Mouse (Mus musculus): ENCODE data around the gene Zbtb32.

The Zbtb32 gene

DNA sequence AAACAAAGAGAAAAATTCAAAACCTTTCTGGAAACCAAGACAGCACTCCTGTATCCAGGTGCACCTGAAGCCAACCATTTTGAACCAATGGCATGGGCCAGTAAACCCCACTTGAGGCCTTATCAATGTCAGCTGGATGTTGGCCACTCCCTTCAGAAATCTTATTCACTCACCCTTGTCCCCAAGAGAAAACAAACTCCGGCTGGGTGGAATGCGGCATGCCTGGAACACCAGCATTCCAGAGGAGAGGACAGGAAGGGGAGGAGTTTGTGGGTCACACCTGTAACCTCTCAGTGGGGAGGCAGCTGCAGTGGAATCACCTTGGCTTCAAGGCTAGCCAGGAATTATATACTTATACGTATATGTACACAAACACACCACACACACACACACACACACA, 3.9 kb upstream of the Zbtb32 start:
- DNase-seq (ENCODE audit: low spot score in 2 of 2), result peak in 1 of 2 experiments; percentile 78

DNA sequence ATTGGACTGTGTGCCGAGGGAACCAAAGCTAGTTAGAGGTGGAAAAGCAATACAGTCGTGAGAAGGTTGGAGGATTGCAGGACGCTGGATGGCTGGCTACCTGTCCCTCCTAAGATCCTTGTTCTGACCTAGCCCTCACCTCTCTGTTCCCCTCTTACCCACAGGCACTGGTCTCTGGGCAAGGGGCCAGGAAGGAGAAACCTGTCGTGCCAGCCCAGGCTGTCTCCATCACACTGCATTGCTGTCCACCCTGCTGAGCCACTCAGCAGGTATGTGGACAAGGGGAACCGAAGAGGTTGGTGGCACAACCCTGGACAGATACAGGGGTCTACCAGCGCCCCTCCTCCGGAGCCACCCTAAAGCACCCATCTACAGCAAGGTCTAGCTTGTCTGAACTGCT, 1.9 kb upstream of the Zbtb32 start:
- peak; percentile 61 to 86 for DNase-seq (ENCODE audit: low spot score in 2 of 2)

DNA sequence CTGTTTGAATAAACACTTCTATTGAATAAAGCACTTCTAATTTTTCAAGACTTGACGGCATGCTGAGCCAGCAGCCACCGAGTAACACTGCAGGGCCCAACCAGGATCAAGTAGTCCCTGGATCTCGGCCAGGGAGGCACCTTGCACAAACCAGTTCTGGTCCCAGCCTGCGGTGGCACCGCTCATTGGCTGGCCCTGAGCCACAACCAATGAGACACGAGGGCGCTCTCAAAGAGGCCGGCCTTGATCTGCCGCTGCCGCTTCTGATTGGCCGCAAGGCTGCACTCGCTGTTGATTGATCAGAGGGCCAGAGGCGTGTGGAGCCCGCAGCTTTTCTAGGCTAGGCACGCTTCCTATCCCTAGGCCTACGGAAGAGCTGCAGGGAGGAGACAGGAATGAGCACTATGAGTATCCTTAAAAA, 1.2 kb upstream of the Zbtb32 start:
- DNase-seq (ENCODE audit: low spot score in 2 of 2), result peak; percentile 75 to 85

DNA sequence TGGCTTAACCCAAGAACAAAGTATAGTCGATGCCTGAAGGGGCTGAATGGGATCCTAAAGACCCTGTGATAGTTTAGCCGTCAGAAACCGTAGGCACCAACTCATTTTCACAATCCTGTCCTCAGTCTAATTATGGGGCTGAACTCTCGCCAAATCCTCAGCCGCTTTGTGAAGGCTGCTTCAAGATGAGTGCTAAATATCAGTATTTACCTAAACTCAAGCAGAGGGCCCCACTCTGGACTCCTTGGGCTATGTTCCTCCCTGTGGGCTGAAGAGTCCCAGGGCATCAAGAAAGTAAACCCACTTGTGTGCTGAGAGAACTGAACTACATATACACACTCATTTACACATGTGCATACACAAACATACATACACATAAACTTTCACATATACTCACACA, 1.9 kb downstream of the Zbtb32 start:
- no peak for DNase-seq (ENCODE audit: low spot score in 2 of 2)

DNA sequence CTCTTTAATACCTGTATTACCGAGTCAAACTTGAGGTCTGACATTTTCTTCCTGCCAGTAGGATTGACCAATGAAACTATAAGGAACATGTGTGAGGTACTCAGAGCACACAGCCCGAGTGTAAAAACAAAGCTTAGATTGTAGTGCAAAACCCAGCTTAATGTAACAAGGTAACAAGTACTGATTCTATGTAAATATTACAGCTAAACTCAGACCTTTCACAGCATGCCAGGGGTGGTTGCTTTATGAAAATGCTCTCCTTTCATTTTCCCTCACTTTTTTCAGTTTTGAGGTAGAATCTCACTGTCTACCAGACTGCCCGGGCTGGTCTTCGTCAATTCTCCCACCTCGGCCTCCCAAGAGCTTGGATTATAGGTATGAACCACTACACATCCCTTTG, 2.6 kb downstream of the Zbtb32 start:
- DNase-seq (ENCODE audit: low spot score in 2 of 2), result no peak

DNA sequence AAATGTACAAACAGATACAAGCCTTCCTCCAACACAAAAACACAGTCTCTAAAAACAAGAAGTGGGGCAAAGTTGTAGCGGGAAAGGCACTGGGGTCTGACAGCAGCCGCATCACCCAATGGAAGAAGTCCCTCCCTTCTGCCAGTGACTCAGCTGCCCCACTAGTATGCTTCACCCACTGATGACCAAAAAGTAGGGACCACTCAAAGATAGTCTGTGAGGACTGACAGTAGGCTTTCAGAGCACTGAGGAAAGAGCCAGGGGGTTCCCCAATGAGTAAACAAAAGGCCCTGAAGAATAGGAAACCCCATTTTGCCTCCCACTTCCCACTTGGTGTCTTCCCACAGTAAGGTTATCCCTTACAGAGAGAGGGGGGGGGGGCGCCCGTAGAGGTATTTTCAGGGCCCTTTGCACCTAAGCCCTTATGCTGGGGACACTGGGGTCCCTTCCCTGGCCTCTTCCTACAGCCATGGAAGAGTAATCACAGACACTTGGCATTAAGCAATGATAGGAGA, 4.1 kb downstream of the Zbtb32 start:
- DNase-seq (ENCODE audit: low spot score in 2 of 2), result no peak

DNA sequence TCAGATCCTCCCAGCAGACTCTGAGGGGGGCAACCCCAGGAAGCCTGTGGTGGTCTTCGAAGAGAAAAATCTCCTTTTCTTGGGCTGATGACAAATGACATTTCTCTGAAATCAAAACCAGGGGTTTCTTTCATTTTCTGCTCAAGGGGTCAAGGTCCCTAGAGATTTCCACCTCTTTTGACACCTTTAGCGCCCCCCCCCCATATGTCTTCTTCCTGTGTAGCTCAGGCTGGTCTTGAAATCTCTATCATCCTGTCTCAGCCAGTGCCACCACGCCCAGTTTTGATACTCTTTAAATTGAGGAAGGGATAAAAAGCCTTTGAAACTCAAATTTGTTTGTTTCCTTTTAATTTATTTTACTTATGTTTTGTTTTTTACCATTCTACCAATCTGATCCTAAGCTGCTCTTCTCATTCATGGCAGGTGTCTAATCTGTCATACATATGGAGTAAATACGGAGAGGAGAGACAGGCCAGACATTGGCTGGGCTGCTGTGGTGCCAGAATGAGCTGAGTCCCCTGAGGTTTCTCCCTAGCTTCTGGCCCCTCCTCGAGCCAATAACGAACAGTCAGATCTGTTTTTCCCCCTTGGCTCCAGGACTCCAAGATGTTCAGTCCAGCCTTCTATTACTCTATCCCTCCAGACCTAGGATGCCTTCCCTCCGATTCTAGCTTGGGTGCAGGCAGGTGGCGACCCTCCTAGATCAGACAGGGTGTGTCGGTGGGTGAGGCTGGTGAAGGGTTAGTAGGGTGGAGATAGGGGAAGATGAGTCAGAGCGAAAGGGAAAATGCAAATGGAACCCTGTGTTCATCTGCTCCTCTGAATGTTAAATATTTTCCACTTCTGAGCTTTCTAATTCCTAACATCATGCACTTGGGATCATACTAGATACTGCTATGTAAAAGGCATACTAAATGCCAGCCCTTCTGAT, 4.9 kb downstream of the Zbtb32 start:
- no peak for DNase-seq (ENCODE audit: low spot score in 2 of 2)

DNA sequence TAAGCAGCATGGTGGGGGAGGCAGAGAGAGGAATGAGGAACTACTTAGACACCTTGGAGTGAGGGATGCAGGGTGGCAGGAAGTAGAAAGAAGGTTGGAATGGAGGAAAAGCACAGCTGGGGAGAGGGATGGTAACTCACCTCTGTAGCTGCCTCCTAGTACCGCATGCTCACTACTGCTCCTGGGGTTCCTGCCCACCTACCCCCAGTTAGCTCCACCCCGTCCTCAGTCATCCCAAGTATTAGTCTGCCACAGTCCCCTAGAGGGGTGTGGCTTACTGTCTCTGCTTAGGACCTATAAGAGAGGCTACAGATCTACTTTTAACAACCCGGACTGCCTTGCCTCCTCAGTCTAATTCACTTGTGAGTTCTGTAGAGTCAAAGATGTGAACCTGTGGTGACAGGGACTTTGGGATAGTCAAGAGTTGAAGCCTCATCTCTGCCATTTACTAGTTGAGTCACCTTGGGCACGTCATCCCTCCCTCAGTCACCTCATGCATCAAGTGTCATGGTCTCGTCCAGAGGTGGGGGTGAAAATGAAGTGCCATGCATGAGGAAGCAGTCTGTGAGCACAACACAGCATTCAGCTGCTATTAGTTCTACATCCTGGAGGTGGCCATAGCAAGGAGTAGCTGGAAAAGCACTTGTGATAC, 5.8 kb downstream of the Zbtb32 start:
- no peak for DNase-seq (ENCODE audit: low spot score in 2 of 2)

DNA sequence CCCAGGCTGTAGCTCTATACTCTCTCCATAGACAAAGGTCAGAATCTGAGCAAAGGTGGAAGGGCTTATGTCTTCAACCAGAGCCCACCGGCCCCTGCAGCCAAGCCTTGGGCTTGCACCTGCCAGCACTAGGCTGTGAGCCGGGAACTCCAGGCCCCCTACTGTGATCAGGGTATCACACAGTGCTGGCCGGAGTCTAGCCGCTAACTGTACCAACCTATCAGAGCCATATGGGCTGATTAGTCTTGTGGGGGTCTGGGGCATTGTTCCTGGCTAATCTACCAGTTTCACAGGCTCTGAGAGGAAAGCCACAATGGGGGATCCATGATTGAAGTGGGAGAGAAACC, 7.1 kb downstream of the Zbtb32 start:
- DNase-seq (ENCODE audit: low spot score in 2 of 2), result no peak

DNA sequence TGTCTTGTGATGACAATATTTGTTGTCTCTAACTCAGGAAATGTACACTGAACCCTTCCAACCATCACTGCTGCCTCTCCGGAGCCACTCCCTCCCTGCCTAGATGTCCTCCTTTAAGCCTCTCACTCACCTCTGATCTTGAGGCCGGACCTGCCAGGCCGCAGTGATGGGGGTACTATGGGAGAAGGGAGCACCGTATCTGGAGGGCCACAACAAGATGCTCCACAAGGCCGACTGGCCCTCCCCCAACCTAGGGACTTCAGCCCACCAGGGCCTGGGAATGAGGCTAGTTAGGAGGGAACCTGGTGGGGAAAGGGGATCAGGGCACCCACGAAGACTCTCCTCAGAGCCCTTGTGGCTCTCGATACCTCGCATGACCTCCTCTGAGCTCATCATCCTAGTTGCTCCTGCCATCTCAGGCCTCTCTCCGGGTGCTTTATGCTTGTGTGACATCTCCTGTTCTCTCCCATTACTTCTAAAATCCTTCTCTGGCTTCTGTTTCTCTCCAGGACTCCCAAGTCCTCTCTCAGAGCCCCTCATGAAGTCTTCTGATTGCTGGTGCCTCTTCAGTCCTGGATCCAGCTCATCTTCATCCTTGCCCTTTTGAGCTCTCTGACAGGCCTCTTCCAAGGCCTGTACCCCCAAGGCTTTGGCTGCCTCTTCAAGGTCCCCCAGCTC, 7.6 kb downstream of the Zbtb32 start:
- no peak for DNase-seq (ENCODE audit: low spot score in 2 of 2)

DNA sequence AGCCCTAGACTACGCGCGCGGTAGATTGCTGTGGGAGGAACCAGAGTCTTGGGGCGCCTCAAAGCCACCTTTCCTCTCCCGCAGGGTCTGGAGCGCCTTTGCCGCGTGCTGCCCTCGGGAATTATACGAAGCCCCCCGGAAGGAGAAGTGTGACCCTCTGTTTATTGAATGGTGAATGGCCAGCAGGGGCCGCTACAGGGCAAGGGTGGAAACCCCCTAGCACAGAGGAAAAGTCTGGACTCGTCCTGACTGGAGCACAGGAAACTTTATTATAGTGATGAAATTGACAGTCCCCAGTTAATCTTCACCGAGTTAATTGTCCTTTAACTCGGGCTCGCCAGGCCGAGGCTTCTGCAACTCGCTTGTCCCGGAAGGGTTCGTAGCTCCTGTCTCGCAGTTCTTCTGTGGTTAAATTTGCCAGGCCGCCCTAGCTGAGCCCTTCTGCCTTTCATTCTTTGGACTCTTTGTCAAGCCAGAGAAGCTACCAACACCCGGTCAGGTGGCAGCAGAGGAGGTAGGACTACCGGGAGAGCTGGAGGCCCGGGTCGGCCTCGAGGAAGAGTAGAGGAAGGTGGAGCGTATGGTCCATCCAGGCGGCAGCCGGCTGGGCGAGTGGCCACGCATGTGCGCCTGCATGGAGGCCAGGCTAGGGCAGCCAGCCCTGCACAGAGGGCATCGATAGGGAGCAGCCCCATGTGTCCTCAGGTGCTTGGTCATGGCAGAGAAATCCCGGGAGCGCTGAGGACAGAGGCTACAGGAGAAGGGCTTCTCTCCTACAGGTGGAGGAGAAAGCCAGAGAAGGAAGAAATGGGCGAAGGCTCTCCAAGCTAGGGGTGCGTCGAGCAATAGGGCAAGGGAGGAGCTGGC, 9.0 kb downstream of the Zbtb32 start:
- DNase-seq (ENCODE audit: low spot score in 2 of 2), result peak; percentile 73 to 85

DNA sequence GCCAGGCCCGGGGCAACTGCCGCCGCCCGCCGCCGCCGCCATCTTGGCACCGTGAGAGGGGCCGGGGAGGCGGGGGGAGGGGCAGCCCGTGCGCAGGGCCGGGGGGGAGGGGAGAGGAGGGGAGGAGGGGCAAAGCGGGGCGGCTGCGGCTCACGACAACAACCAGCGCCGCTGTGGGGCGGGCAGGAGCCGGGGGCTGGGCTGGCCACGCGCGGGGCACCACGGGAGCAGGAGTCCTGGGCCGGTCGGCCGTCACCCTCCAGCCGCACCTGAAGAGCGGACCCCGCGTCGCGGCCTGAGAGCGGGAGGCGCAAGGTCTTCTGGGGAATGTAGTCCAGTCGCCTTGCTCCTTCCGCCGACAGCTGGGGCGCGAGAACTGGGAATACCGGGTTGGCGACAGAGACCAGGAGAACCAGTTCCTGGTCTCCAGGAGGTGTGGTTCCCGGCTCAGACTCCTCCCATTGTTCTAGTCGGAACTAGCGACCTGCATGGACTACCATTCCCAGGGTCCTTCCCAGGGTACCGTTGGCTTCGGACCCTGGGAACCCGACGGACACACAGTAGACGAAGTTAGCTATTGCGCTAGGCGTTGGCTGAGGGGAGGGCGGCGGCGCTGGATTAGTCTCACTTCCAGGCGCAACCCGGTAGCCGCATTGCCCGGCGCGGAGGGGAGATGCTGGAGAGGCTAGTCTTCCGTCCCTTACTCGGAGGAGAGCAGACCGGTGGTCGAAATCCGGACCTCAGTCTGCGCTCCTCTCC, 9.9 kb downstream of the Zbtb32 start, which contains the start of gene Kmt2b:
Gene Kmt2b, minus strand, starts transcription at position 51 of the 759 bp plus-strand sequence.
- peak; percentile 89 to 98 for DNase-seq (ENCODE audit: low spot score in 2 of 2)

DNA sequence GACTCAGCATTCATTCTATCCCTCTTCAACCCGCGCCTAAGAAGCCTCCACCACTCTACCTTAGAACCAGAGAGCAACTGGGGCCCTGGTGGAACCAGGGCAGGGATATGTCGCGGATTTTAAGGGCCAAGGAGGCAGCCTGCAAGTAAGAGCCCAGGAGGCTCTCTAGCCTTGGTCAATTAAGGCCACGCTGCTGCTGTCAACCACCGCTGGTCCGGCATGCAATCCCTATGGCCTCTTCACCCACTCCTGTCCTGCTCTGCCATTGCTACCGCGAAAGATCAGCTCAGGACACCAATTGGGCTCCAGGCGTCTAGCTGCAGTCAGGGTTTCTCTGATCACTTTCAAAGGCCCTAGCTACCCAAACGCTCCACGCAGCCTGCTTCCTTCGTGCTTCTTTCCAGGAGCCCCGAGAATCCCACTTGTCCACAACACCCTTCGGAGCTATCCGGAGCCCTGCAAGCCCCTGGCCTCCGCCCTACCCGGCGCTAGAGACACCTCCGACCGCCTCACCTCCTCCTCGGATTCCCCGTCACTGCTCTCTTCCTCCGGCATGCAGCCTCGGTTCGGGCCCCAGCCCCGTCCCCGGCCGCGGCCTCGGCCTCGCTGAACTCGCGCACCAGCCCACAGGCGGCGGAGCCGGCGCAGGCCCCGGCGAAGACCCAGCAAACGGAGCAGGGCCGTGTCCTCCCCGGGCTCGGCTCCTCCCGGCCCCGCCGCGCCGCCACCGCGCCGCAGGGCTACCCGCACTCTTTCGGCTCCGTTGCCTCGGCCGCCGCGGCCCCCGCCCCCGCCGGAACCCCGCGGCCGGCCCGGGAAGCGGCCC, 10.7 kb downstream of the Zbtb32 start:
- DNase-seq (ENCODE audit: low spot score in 2 of 2), result peak in 1 of 2 experiments; percentile 73

DNA sequence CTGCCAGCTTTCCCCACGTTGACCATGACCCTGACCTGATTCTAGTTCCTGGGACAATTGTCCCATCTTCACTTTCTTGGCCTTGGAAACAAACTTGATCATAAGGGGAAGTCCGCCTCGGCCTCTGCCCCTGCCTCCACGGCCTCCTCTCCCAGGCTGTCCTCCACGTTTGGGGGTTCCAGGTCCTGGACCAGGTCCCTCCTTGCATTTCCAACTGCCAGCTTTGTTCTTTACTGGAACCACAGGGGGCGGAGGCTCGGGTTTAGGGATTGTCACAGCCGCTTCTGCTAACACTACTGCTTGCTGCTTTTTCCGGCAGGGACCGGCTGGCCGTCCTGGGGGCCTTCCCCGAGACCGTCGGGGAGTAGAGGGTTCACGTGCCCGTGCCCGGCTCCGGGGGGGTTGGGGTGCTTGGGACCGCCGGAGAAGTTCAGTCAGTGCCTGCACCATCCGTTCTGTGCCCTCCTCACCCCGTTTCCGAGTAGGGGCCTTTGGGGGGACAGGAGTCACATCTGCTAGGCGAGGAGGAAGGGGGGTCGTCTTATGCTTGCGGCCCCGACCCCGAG, 12.2 kb downstream of the Zbtb32 start:
- DNase-seq (ENCODE audit: low spot score in 2 of 2), result no peak

DNA sequence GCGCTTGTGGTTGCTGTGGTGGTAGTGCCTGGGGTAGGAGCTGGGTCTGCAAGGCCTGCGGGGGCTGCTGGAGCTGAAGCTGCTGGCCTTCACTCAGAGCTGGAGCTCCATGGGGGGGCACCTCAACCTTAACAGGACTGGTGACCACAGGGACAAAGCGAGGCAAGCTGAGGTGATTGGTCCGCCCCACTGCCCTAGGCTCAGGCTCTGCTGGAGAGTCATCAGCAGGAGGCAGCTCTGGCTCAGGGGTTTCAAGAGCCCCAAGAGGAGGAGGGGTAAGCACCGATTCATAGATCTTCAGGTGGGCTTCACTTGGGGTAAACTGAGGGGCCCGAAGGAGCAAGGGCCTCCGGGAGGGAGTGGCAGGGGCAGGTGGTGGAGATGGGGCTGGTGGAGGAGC, 13.5 kb downstream of the Zbtb32 start:
- DNase-seq (ENCODE audit: low spot score in 2 of 2), result no peak

DNA sequence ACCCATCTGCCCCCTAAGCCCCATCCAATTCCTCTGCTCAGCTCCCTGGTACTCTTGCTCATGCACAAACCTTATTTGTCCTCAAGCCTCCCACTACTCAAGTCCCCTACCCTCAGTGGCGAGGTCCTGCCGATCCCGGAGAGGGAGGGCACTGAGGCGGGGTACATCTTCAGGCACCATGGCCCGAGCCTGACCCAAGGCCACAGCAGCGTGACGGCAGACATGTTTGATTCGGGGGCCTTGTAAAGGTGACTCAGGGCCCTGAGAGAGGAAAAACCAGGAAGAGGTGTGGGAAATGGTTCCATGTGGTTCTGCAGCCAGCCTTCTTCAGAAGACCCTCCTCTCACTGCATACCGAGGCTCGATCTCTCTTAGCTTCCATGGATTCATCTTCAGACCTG, 14.4 kb downstream of the Zbtb32 start:
- DNase-seq (ENCODE audit: low spot score in 2 of 2), result no peak

DNA sequence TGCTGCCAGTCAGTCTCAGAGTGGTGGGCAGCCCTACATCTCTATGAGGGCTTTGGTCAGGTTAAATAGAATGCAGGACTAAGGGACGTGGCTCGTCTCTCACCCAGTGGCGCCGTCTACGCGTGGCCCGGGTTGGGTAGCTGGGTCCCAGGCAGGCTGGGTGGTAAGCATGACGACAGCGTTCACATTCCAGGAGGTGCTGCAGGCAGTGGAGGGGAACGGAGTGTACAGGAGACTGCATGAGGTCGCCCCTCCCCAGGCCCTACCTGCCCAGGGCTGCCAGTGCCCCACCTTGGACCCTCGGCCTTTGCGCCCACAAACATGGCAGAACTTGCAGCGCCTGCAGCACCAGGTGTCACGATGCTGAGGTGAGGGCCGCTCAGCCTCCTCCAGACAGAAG, 17.2 kb downstream of the Zbtb32 start:
- DNase-seq (ENCODE audit: low spot score in 2 of 2), result no peak

DNA sequence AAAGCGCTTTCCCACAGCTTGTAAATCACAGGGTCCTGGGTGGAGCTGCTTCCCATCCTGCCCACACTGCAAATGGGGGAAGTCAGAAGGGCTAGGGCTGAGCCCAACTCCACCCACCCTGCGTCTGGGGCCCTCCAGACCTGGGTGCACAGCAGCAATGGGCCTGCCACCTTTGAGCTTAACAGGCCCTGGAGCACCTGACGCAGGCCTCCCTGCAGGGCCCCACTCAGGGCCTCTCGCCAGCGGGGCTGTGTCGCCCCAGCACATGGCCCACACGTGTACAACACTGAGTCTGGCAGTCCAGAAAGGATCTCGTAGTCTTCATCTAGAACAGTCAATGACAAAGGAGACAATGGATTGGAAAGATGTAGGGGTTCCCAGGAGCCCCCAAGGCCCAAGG, 18.8 kb downstream of the Zbtb32 start:
- no peak for DNase-seq (ENCODE audit: low spot score in 2 of 2)

DNA sequence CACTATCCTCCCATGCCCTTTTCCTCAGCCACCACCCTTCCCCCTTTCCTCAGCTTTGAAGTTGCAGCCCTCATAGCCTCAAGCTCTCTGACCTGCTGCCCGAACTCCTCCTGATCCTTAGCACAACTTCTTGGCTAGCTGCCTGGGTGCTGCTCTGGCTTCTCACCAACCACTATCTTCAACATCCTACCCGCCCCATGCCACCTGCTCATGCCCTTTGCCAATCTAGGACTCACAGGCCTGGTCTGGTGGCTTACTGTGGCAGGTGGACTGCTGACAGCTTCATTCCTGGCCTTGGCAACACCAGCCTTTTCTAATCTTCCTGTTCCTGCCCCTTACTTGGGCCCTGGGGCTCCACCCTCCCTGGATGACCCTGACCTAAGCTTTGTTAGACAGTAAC, 25.7 kb downstream of the Zbtb32 start:
- DNase-seq (ENCODE audit: low spot score in 2 of 2), result no peak

Measured in urinary bladder, adult 18-20 months (tissue).